Mouse (Mus musculus) adipocyte (in vitro differentiated cells): ENCODE data around the gene Pcnp.

Source experiments
- DNase-seq: peaks from one replicate; pipeline ENCODE4 v3.0.0-alpha.2; 2016; ENCODE audit warnings: low spot score

Gene Pcnp

DNA sequence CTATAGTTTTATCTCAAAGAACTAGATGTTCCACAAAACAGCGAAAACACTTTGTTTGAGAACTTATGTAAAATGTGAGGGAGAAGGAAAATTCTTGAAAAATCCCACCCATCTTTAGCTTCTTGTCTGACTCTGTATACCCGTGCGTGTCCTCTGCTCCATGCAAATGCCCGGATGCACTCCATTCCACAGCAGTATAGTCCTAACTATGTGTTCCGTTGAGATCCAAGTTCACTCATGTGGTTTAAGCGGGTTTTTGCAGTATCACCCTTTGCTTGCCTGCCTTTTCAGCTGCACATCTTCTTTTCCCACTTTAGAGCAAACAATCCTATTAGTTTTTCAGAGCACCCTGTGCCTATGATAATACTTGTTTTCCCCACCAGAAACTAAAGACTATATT lies 7.0 kb upstream of the Pcnp start:
- peak; percentile 26 for DNase-seq

- no peak for DNase-seq
These were observed 5.0 kb upstream of the Pcnp start for GRCm38 (mm10) chr16:56034566-56034965.

GRCm38 (mm10) chr16:56028722-56029551 lies 602 bp downstream of the Pcnp start:
- DNase-seq, result peak; percentile 68

DNA sequence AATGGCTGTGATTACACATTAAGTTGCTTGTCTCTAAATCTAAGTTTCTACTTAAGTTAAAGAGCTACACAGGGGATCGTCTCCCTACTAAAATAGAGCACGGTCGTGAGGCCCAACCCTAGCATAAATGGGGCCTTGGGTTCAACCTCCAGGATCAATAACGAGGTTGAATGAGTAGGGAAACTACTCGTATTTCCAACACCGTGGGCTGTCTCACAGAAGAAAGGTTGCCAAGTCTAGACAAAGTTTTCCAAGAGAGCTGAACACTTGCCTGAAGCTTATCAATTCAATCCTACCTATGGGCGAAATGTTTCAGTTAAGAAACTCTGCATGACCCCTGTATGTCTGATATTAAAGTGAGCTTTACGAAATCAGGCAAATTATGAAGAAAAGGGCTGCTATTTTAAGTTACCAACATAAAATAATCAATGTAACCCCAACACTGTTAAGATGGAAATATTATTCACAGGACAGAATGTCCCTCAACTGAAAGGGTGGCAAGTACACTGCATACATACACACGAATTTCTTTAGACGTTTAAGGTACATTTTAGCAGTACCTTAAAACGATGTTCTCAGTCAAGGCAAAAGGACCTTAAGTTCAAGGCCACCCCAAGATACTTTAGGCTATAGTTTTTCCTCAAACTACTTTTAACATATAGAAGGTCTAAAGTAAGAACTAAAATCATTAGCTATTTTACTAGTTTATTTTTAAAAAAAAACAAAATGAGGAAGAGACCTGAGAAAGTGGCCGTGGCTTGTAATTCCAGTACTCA lies 1.5 kb downstream of the Pcnp start:
- no peak for DNase-seq

DNA sequence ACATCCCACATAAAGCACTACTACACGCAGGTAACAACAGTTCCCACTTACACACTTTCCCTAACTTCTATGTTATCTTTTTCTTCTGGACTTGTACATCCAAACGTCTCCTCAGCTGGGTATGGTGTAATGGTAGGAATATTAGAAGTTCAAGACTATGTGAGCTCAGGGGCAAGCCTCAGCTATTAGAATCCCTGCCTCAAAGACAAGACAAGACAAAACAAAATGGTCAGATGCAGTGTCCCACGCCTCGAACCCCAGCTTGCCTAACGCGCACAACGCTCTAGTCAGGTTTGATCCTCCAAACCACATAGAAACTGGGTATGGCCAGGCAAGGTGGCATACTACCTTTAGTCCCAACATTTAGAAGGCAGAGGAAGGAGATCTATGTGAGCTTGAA lies 9.9 kb downstream of the Pcnp start:
- no peak for DNase-seq

- no peak for DNase-seq
These were observed 15.5 kb downstream of the Pcnp start for GRCm38 (mm10) chr16:56014076-56014475.

DNA sequence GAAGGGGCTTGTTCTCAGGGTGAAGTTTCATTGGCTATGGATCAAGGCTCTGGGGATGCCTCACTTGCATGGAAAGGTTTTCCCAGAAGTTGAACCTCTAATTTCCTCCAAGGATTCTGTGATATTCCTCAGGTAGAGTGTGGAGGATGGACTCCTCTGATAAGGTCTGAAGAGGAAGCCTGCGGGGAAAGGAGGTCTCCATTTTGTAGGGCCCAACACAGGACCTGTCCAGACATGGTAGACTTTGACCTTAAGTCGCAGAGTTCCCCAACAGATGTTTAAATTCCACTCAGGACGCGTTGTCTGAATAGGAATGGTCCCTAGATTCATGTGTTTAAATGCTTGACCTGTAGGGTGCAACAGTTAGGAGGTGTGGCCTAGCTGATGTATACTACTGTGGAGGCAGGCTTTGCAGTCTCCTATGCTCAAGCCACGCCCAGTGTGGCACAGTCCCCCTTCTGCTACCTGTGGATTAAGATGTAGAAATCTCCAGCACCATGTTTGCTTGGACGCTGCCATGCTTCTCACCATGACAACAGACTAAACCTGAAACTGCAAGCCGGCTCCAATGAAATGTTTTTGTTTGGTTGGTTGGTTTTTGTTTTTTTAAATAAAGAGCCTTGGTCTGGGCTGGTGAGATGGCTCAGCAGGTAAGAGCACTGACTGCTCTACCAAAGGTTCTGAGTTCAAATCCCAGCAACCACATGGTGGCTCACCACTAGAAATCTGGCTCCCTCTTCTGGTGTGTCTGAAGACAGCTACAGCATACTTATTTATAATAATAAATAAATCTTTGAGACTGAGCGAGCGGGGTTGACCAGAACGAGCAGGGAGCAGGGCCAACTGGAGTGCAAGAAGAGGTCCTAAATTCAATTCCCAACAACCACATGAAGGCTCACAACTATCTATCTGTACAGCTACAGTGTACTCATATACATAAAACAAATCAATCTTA lies 16.5 kb downstream of the Pcnp start:
- DNase-seq, result no peak

DNA sequence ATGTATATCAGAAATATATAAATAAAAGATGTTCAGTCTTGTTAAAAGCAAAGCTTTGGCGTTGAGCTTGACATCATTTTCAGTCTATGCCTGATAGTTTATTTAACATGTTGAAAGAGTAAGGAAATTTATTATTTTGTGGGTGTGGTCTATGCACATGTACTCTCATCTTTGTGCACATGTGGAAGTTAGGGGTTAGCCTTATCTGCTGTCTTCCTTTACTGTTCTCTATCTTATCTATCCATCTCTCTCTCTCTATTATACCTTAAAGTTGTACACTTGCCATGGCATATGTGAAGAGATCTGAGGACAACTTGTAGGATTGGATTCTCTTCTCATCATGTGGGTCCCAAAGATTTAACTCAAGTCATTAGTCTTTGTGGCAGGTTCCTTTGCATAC lies 20.7 kb downstream of the Pcnp start:
- no peak for DNase-seq

DNA sequence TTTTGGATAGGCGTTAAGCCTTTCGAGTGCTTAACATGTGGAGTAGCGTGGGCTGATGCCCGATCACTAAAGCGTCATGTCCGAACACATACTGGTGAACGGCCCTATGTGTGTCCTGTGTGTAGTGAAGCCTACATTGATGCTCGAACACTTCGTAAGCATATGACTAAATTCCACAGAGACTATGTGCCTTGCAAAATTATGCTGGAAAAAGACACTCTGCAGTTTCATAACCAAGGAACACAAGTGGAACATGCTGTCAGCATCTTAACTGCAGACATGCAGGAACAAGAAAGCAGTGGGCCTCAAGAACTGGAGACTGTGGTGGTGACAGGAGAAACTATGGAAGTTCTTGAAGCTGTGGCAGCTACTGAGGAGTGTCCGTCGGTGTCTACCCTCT lies 22.7 kb downstream of the Pcnp start:
- DNase-seq, result no peak

DNA sequence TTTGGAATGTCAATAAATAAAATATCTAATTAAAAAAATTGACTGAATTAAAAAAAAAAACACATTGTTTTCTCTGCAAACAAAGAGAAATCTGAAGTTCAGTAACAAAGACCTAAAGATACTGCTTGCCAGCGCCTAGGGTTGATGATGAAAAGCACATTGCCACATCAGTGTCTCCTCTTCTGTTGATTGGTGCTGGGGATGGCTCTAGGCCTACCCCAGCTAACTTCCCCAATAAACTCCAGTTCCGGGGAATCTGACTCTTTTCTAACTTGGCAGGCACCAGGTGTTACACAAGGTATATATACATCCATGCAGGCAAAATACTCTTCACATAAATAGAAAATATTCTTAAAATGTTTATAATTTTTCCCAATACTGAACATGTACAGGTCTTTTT lies 35.3 kb downstream of the Pcnp start:
- DNase-seq, result no peak

- no peak for DNase-seq
These were observed 39.2 kb downstream of the Pcnp start for GRCm38 (mm10) chr16:55990311-55990710.

GRCm38 (mm10) chr16:55986001-55986400 lies 43.5 kb downstream of the Pcnp start:
- no peak for DNase-seq

DNA sequence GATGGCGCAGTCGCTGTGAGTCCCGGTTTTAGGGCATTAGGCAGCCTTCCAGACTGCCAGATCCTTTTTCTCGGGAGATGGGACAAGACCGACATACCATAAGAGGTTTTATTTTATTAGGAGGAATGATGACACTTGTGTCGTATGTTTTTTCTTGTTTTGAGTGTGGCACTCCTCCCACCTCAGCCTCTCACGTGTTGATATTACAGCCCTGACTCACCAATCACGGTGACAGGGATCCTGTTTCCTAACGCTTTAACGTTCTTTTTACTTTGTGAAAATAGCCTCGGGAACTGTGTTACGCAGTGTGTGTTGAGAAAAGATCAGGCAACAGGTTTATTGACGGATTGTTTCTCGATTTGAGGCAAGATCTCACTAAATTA lies 54.6 kb downstream of the Pcnp start:
- DNase-seq, result peak; percentile 94

- peak; percentile 93 for DNase-seq
These were observed 55.2 kb downstream of the Pcnp start for GRCm38 (mm10) chr16:55974256-55974902.

- peak; percentile 99 for DNase-seq
These were observed 55.9 kb downstream of the Pcnp start, which contains the start of gene Zbtb11 for GRCm38 (mm10) chr16:55973431-55974255. Gene Zbtb11 (plus strand): TSS chr16:55973883.

DNA sequence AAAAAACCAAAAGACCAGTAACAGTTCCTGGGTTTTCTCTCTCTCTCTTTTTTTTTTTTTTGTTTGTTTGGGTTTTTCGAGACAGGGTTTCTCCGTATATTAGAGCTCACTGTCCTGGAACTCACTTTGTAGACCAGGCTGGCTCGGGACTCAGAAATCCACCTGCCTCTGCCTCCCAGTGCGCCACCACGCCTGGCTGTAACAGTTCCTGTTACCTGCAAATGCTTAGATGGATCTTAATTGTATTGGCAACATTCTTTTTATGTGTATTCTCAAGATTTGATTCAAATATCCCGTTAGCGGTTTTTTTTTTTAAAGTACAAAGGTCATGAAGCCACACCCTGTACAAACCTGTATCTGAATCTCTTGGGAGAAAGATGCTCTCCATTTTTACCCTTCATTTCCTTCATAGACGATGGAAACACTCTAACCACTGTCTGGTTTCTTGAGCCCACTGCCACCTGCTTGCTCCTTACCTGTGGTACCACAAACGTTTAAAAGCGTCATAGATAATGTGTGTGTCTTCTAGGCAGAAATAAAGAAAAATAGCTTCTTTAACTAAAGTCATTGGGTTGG lies 56.8 kb downstream of the Pcnp start:
- DNase-seq, result no peak

GRCm38 (mm10) chr16:55971735-55972615 lies 57.6 kb downstream of the Pcnp start:
- DNase-seq, result peak; percentile 73

GRCm38 (mm10) chr16:55970416-55970815 lies 59.1 kb downstream of the Pcnp start:
- no peak for DNase-seq

- peak; percentile 78 for DNase-seq
These were observed 60.4 kb downstream of the Pcnp start for GRCm38 (mm10) chr16:55969147-55969546.
